Mouse (Mus musculus) liver, embryonic 14.5 days (tissue): ENCODE measurements around the gene Zfp248. TPM values are rescaled to one million over a fixed set of nuclear protein-coding genes. Genes with fewer than 3 reads are reported as not detected.

Source experiments
- ATAC-seq: fragments of 200-750 bp; cut with Nextera tagmentation; 2 replicates; pipeline ENCODE4 v1.8.0; 2017; ENCODE audit warnings: moderate number of reproducible peaks, mild to moderate bottlenecking, moderate library complexity; ENCODE audit not compliant: insufficient read depth
- DNase-seq, 3 experiments: peaks; one replicate each; pipeline ENCODE4 v3.0.0-alpha.2; 2012 to 2013; ENCODE audit warnings: low read depth in 3 of 3, low spot score in 3 of 3
- H3K27ac ChIP-seq: fragments of 300-500 bp; sonication (generic); 2 replicates; pipeline ENCODE4 v1.5.1; 2014; ENCODE audit warnings: moderate library complexity, mild to moderate bottlenecking, control low read depth, inconsistent platforms
- H3K27me3 ChIP-seq: fragments of 300-500 bp; sonication (generic); 2 replicates; pipeline ENCODE4 v1.6.1; 2014; ENCODE audit warnings: mild to moderate bottlenecking, low read length, moderate library complexity; ENCODE audit not compliant: control insufficient read depth, insufficient read depth
- H3K36me3 ChIP-seq: fragments of 300-500 bp; sonication (generic); replicated peaks from 2 replicates; pipeline ENCODE4 v1.6.1; 2014; ENCODE audit warnings: low read depth; ENCODE audit not compliant: control insufficient read depth, insufficient read depth
- H3K4me1 ChIP-seq, 2 experiments: fragments of 200-500 bp in 1 of 2; fragments of 300-500 bp in 1 of 2; sonication (generic) in 1 of 2; replicated peaks; 2 replicates each; pipeline ENCODE4 v1.6.1; 2012 to 2014; ENCODE audit warnings: antibody characterized with exemption in 1 of 2, inconsistent platforms in 1 of 2, low read length in 1 of 2; ENCODE audit not compliant: control insufficient read depth in 2 of 2, insufficient read depth in 2 of 2
- H3K4me2 ChIP-seq: fragments of 300-500 bp; sonication (generic); 2 replicates; pipeline ENCODE4 v1.6.1; 2014; ENCODE audit warnings: low read depth, mild to moderate bottlenecking, control low read depth, moderate library complexity
- H3K4me3 ChIP-seq, 2 experiments: fragments of 200-500 bp in 1 of 2; fragments of 300-500 bp in 1 of 2; sonication (generic) in 1 of 2; 2 replicates each; pipeline ENCODE4 v1.5.1; 2012 to 2014; ENCODE audit warnings: low read depth in 2 of 2, low read length in 2 of 2, mild to moderate bottlenecking in 2 of 2, control low read depth in 1 of 2, inconsistent platforms in 1 of 2, moderate library complexity in 1 of 2; ENCODE audit not compliant: insufficient read depth in 1 of 2
- H3K9ac ChIP-seq: fragments of 300-500 bp; sonication (generic); replicated peaks from 2 replicates; pipeline ENCODE4 v1.6.1; 2014; ENCODE audit warnings: mild to moderate bottlenecking, control low read depth, moderate library complexity
- H3K9me3 ChIP-seq: fragments of 300-500 bp; sonication (generic); 2 replicates; pipeline ENCODE4 v1.6.1; 2016; ENCODE audit warnings: low read length, mixed read lengths; ENCODE audit not compliant: control insufficient read depth
- CTCF ChIP-seq: IDR thresholded peaks from 2 replicates; pipeline ENCODE4 v1.5.1; 2016; ENCODE audit warnings: antibody characterized with exemption, low read depth, control low read depth
- EP300 ChIP-seq: IDR thresholded peaks from 2 replicates; pipeline ENCODE4 v1.6.1; 2016; ENCODE audit warnings: antibody characterized with exemption, low read depth
- WGBS: fragments of 180-500 bp; shearing (Covaris S2); extraction: QIAGEN DNeasy Blood & Tissue Kit; methylation state at CpG from one replicate; pipeline ENCODE4 v1.1.7; 2014; ENCODE audit not compliant: insufficient replicate concordance; 5-methylcytosine and 5-hydroxymethylcytosine counted together
- polyA plus RNA-seq, 2 experiments: library from polyadenylated mRNA; depleted of rRNA in 1 of 2; stranded (reverse) in 1 of 2; unstranded in 1 of 2; fragments of >200 nt; fragmentation: Nextera tagmentation in 1 of 2; extraction: Ambion mirVana in 1 of 2; gene quantifications; 2 replicates each; pipeline versions ENCODE4 v1.2.1 to v1.2.3; 2012 to 2014

Zfp248 gene
- polyA plus RNA-seq, 2 experiments: 0.53 to 0.54 TPM

DNA sequence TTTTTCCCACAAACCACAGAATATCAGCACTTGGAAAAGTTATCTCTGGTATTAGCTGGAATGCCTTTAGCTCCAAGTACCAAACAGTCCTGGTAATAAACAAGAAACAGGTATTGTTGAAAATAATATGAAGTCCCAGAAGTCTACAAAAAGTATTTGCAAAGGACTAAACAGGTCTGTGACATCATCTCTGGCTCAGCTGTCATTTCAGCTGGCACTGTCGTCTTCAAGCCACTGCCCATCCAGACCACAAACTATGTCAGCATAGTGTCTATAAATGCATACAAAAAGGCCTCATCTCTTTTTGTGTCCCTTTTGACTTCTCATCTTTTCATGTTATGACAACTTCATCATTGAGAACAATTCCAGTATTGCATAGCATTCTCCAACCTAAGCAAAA is 28.7 kb downstream of the Zfp248 start:
- Histone ChIP-seq H3K4me2 (no peak overlapping the region), H3K36me3 (no peaks in the 10 kb centered on the region), H3K9ac (no peak overlapping the region), H3K9me3 (no peaks in the 10 kb centered on the region), H3K4me3 (no peak overlapping the region), H3K27ac (no peak overlapping the region), H3K27me3 (no peaks in the 10 kb centered on the region), H3K4me1 (no peaks in the 10 kb centered on the region)
- DNase-seq (no peak), ATAC-seq (no peak)
- 69% methylated on average over 1 of the region's 1 CpGs for WGBS
- TF ChIP-seq CTCF (no peak), EP300 (no peak)

DNA sequence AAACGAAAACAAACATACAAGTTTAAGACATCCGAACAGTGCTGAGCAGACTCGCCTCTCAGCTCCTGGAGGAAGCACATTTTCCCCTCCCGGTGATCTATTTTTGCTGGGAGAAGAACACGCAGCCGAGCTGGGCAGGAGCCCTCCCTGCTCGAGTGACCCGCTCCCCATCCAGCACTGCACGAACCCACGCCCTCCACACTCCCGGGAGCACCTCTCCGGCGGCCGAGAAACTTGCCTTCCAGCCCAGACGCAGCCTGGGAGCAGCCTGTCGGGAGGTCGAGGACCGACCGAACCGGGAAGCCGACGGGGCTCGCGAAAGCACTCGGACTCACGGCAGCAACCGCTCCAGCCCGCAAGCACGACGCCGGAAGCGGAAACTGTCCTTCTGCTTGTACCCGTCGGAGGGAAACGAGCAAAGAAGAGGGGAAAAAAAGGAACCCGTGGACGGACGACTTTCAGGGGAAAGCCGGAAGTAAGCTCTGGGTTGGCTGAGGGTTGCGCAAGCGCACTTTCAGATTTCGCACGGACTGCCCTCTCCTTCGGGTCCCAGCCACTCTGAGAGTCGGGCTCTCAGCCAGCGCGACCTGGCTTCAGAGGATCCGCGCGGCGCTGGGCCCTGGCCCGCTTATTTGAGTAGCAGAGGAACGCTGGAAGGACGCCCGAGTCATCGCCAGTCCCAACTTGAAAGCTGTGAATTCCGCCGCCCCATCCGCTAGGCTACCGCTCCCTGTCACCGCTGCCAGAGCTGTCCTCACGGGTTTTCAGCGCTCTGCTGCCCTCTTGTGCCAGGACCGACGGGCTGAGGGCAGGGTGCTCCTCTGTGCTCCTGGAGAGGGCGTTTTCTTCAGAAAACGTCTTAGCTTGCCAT is 36.0 kb downstream of the Zfp248 start, which contains the start of gene Bms1:
Bms1 (minus strand) TSS at position 425 of the 871 bp plus-strand sequence.
- H3K4me2 ChIP-seq: peak within 1 kb of the TSS; percentile 72
- DNase-seq (peak; percentile 89 to 92 (median 90)), ATAC-seq (peak; percentile 97)
- WGBS: under 1% methylated on average over 66 of the region's 67 CpGs
- H3K4me3 ChIP-seq: peak within 1 kb of the TSS; percentile 68 to 87
- peak within 1 kb of the TSS; percentile 43 for H3K27ac ChIP-seq
- peaks cover 3 to 8% of the 10 kb centered on the region in 2 experiments; a peak in 3 of 4 replicates for H3K4me1 ChIP-seq
- peak within 1 kb of the TSS; percentile 88 for H3K9ac ChIP-seq
- TF ChIP-seq EP300 (0 out of 2 replicates have a peak, but pooled peaks have one; percentile 15), CTCF (peak; percentile 99)
- H3K36me3 ChIP-seq: peaks cover 22% of the 10 kb centered on the region
- no peaks in the 10 kb centered on the region for H3K27me3 ChIP-seq
- H3K9me3 ChIP-seq: no peaks in the 10 kb centered on the region

DNA sequence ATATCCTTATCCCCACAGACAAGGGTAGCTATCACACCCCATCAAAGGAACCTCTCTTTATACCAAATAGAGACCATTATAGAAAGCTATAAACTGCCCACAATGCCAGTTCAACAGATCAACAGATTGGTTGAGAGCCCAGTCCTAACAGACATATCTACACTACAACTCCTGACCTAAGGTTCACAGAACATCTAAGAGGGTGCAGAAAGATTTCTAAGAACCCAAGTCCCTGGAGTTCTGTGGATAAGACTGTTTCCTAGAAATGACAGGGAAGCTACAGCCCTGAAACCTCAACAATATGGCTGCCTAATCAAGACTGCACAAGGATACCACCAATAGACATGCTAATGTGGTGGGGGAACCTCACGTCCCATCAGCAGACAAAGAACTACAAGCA is 44.9 kb downstream of the Zfp248 start:
- Histone ChIP-seq H3K27ac (no peak overlapping the region), H3K9ac (no peak overlapping the region), H3K36me3 (peaks cover 46% of the 10 kb centered on the region), H3K4me3 (no peak overlapping the region), H3K4me2 (no peak overlapping the region), H3K4me1 (no peaks in the 10 kb centered on the region), H3K27me3 (no peaks in the 10 kb centered on the region), H3K9me3 (no peaks in the 10 kb centered on the region)
- ATAC-seq (no peak), DNase-seq (peak in 1 of 3 experiments; percentile 10)
- TF ChIP-seq CTCF (no peak), EP300 (no peak)
- WGBS: 45% methylated on average over 1 of the region's 1 CpGs

DNA sequence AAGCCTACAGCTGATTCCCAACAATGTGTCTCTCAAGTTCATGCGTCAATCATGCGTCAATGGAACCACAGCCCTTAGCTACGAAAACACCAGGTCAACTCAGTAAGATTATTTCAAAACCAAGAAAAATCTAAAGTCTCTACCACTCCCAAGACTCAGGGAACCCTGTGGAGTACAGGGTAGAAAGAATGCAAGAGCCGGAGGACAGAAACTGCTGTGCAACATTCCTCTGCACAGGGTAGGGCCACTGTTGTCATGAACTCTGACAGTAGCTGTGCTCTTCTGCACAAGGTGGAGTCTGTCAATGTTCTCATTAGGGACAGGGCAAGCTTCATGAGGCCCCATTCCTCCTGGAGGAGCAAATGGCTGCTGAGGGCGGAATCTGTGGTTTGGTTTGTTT is 46.8 kb downstream of the Zfp248 start:
- Histone ChIP-seq H3K4me3 (no peak overlapping the region), H3K9me3 (no peaks in the 10 kb centered on the region), H3K27ac (no peak overlapping the region), H3K4me1 (no peaks in the 10 kb centered on the region), H3K36me3 (peaks cover 54% of the 10 kb centered on the region), H3K9ac (no peak overlapping the region), H3K27me3 (no peaks in the 10 kb centered on the region), H3K4me2 (no peak overlapping the region)
- 90% methylated on average over 5 of the region's 5 CpGs for WGBS
- DNase-seq: no peak
- TF ChIP-seq EP300 (no peak), CTCF (no peak)
- ATAC-seq: no peak

- no peak overlapping the region for H3K27ac ChIP-seq
- DNase-seq (no peak), ATAC-seq (no peak)
- no peaks in the 10 kb centered on the region for H3K9me3 ChIP-seq
- no peaks in the 10 kb centered on the region for H3K4me1 ChIP-seq
- TF ChIP-seq EP300 (no peak), CTCF (no peak)
- H3K4me2 ChIP-seq: no peak overlapping the region
- H3K27me3 ChIP-seq: no peaks in the 10 kb centered on the region
- 78% methylated on average over 4 of the region's 4 CpGs for WGBS
- H3K9ac ChIP-seq: no peak overlapping the region
- H3K4me3 ChIP-seq: no peak overlapping the region
- H3K36me3 ChIP-seq: peaks cover 44% of the 10 kb centered on the region
These were observed 48.9 kb downstream of the Zfp248 start for GRCm38 (mm10) chr6:118406421-118406820.
